Mouse (Mus musculus) CH12.LX (cell line): ENCODE data around the gene Trp73.

Experiments
- CHD2 ChIP-seq: IDR thresholded peaks from 2 replicates; pipeline ENCODE4 v1.6.1; 2011; ENCODE audit warnings: low read length, improper control_type of control experiment
- CTCF ChIP-seq, 2 experiments: IDR thresholded peaks in 1 of 2; conservative IDR thresholded peaks in 1 of 2; 2 replicates each; pipeline ENCODE4 v1.5.1; 2011 to 2012; ENCODE audit warnings: low read depth in 2 of 2, low read length in 2 of 2, improper control_type of control experiment in 1 of 2, inconsistent platforms in 1 of 2, mild to moderate bottlenecking in 1 of 2, moderate library complexity in 1 of 2
- EP300 ChIP-seq: IDR thresholded peaks from 2 replicates; pipeline ENCODE4 v1.6.1; 2011; ENCODE audit warnings: low read length, improper control_type of control experiment
- HCFC1 ChIP-seq: IDR thresholded peaks from 2 replicates; pipeline ENCODE4 v1.6.1; 2012; ENCODE audit warnings: low read depth, mild to moderate bottlenecking, inconsistent platforms, low read length, improper control_type of control experiment
- MXI1 ChIP-seq: IDR thresholded peaks from 2 replicates; pipeline ENCODE4 v1.6.1; 2011; ENCODE audit warnings: mild to moderate bottlenecking, low read depth, low read length, improper control_type of control experiment
- MYC ChIP-seq: IDR thresholded peaks from 2 replicates; pipeline ENCODE4 v1.6.1; 2011; ENCODE audit warnings: low read depth, mild to moderate bottlenecking, improper control_type of control experiment, low read length
- NELFE ChIP-seq: IDR thresholded peaks from 2 replicates; pipeline ENCODE4 v1.6.1; 2011; ENCODE audit warnings: low read depth, low read length, improper control_type of control experiment
- POLR2A ChIP-seq: IDR thresholded peaks from 2 replicates; pipeline ENCODE4 v1.6.1; 2011; ENCODE audit warnings: low read depth, mild to moderate bottlenecking, improper control_type of control experiment, low read length
- RAD21 ChIP-seq: IDR thresholded peaks from 2 replicates; pipeline ENCODE4 v1.6.1; 2011; ENCODE audit warnings: low read depth, mild to moderate bottlenecking, low read length, improper control_type of control experiment, moderate library complexity
- SIN3A ChIP-seq: IDR thresholded peaks from 2 replicates; pipeline ENCODE4 v1.6.1; 2012; ENCODE audit warnings: low read length, improper control_type of control experiment, inconsistent platforms
- USF1 ChIP-seq: IDR thresholded peaks from 2 replicates; pipeline ENCODE4 v1.6.1; 2014; ENCODE audit warnings: low read depth, mild to moderate bottlenecking, inconsistent platforms, low read length, improper control_type of control experiment
- USF2 ChIP-seq: conservative IDR thresholded peaks from 2 replicates; pipeline ENCODE4 v1.6.1; 2011; ENCODE audit warnings: low read depth, low read length, improper control_type of control experiment

DNA sequence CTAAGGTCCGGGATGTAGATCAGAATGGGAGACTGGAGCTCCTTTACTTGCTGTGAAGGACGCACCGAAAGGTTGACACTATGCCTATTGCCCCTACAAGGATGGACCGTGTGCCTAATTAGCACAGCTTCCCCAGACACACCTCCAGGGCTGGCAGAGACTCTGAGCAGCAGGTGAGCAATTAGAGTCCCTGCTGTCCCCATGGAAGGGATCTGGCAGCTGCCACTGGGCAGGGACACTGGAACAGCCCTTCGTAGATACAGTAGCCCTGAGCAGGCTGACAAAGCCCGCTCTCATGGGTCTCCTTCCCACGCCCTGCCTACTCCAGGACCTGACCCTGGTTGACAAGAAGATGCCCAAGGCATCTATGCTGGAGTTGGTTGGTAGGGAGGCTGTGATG is 17.6 kb downstream of the Trp73 start:
- no peak for TF ChIP-seq USF2
- TF ChIP-seq CHD2: no peak
- no peak for TF ChIP-seq USF1
- TF ChIP-seq POLR2A: no peak
- no peak for TF ChIP-seq EP300
- TF ChIP-seq CTCF (conservative IDR thresholded peaks at IDR 0.05 in 1 of 2, IDR thresholded peaks at IDR 0.05 in 1 of 2; ENCODE audit: low read depth in 2 of 2, low read length in 2 of 2): no peak
- no peak for TF ChIP-seq RAD21
- TF ChIP-seq SIN3A: no peak
- TF ChIP-seq NELFE: no peak
- TF ChIP-seq MXI1: no peak
- TF ChIP-seq MYC: no peak
- TF ChIP-seq HCFC1: no peak
